Mouse (Mus musculus): ENCODE measurements around the gene Itgb3bp. TPM values are rescaled to one million over a fixed set of nuclear protein-coding genes. Genes with fewer than 3 reads are reported as not detected.

Itgb3bp gene
- total RNA-seq, 2 experiments from 2014 or later: 5.7 to 6.0 TPM

DNA sequence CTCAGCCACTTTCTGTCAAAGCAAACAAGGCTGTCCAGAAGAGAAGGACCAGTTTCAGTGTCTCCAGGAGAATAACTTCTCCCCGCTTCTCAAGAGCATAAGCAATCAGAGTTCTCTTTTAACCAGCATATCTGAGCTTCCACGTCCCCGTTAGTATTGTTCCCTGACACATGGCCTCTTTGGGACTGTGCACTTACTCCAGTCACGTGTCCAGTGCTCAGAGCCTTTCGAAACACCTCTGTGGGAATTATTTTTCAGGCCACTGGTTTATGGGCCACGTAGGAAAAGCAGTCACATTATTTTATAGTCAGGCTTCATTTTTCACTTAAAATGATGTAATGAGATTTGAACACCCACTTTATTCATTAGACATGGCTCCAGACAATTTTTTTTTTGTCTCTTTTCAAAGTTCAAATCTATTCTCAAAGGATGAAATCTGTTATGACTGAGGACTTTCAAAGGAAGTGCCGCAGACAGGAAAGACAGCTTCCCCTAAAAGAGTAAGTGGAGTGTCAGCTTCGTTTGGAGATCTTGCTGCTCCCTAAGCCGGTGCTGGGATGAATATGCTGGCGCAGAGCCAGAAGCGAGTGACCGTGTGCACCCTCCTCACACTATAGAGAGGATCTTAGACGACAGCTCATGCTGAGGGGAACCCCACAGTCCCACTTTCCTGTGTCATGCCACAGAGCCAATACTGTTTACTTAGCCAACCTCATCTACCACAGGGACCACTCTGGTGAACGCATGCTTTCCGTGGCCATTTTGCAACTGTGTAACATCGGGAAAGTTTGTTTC lies 10.3 kb upstream of the Itgb3bp start:
- intact Hi-C loops (cut with DNase I): loop anchor here (10.0 kb wide), 1 partner anchor 155 kb away; the partner anchor contains the start of gene Ror1

DNA sequence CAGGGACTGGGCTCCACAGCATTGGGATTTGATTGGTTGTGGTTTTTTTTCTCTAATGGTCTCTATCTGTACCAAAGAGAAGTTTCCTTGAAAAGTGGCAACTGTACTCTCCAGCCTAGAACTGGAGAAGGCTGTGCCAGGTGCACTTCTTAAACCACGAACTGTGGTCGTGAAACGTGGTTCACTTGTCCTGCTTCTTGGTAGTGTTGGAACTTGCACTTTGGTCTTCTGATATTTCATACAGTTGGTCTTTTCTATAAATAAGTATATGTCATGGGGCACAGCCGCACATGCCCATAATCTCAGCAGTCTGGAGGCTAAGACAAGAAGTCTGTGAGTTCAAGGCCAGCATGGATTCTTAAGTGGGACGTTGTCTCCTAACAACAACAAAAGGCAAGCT lies 6.7 kb upstream of the Itgb3bp start:
- intact Hi-C loops (cut with DNase I): no loop called here
- no peak for DNase-seq

More for the DNA sequence above, 10.3 kb upstream of the Itgb3bp start:
- DNase-seq: no peak

DNA sequence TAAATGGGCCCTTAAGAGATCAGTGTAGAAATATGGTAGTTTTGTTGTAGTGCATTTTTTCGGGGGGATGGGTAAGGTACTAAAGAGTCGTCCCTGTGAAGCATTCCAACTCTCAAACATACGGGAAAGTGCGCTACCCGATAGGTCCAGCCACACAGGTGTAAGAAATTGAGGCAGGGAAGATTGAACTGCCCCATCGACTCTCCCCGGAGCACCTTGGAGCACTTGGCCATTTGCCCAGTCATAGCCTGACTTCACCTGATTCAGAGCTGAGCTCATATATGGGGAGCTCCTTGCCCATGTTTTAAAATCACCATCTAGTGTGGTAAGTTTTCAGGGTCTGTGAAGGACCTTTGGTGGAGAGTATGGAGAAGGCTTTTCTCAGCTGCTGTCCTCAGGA lies 5.2 kb upstream of the Itgb3bp start:
- intact Hi-C loops (cut with DNase I): no loop called here
- no peak for DNase-seq

DNA sequence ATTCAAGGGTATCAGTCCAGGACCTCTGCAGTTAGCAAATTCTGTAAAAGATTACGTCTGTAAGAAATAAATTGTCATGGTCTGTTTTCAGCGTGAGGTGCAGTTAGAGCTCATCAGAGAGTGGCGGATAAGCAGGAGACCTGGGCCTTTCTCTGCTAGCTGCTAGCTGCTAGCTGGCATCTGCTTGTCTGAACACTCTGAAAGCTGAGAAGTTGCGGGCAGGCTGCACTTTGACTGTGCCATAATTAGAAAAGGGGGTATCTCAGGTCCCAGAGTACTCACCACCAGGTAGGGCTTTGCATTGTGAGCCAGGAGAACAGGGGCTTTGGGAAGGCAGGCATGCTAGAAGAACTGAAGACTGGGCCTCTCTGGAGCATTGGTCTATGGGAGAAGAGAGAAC lies 2.2 kb upstream of the Itgb3bp start:
- intact Hi-C loops (cut with DNase I): no loop called here
- DNase-seq: no peak

DNA sequence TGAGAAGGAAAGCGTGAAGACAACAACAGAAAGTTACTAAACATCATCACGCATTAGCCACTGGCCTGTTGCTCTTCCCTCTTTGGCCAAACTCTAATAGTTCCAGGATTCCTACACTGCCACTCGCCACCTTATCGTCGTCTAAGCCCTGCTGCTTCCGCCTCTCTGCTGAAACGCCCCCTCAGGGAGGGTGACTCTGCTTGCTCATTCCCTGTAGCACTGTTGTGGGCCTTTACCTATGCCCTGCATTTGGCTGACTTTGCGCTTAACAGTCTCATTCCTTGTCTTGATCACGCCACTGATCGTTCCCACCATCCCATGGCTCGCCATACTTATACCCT lies 1.6 kb upstream of the Itgb3bp start:
- intact Hi-C loops (cut with DNase I): no loop called here
- DNase-seq: no peak

DNA sequence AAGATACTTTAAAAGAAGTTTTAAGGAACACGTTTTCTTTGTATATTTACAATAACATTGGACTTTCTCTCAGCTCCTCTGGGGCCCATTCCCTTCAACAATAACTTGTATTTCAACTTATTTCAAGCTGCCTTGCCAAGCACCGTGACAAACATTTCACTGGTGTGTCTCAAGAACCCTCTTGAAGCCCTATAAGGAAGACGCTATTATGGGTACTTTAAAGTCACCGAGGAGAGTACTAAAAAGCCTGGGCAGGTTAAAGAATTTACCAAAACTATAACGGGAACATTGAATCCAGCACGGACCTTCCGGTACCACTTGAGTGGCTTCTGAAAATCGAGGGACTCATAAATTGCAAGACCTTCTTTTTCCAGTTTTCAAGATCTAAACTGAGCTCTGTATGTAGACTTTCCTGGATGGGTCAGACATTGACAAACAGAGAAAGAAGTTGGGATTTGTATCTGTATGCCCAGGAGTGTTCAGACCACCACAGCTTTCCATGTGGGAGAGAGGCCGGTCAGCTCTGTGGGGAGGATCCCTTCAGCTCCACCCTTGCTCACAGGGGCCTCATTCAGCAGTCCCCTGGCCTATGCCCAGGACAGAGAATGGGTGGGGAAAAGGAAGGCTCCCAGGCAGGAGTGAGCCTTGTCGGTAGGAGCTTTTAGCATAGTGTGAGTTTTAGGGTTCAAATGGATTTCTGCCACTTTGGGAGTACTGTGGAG lies 1.1 kb upstream of the Itgb3bp start:
- intact Hi-C loops (cut with DNase I): no loop called here
- DNase-seq: peak in 1 of 2 experiments; percentile 32

DNA sequence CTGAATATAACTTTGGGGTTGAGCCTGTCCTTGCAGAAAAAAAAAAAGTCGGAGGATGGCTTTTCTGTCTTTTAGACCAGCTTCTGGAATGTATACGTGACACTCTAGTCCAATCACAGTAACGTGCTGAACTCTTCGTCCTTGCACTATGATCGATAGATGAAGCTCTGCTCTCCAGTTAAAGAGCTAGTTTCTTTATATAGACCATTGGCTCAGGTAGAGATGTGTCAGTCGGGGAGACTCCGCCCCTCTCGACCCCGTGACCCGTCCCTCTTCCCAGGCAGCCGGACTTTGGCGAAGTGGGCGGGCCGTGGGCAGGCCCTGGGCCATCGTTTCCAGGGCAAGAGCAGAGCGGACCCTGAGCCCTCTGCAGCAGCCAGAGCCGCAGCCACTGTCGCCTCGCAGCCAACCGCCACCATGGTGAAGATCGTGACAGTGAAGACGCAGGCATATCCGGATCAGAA lies 432 bp downstream of the Itgb3bp start, which contains the start of gene Pgm1:
Gene Pgm1 (plus strand): TSS at position 266 of the 464 bp plus-strand sequence.
- intact Hi-C loops (cut with DNase I): no loop called here
- DNase-seq: peak; percentile 86 to 87

DNA sequence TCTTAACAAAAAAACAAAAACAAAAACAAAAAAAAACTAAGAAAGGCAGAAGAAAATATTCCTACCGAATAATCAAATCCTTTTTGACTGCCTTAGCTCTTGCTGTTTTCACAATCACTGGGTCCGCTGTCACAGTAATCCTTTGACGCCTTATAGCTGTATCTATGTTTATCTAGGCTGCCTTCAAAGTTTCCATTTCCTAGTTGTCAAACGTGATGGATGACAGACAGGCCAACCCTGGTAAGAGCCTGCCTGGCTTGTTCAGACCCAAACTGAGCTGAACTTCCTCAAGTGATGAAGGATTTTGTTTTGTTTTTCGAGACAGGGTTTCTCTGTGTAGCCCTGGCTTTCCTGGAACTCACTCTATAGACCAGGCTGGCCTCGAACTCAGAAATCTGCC lies 1.1 kb downstream of the Itgb3bp start:
- intact Hi-C loops (cut with DNase I): no loop called here
- DNase-seq: no peak

DNA sequence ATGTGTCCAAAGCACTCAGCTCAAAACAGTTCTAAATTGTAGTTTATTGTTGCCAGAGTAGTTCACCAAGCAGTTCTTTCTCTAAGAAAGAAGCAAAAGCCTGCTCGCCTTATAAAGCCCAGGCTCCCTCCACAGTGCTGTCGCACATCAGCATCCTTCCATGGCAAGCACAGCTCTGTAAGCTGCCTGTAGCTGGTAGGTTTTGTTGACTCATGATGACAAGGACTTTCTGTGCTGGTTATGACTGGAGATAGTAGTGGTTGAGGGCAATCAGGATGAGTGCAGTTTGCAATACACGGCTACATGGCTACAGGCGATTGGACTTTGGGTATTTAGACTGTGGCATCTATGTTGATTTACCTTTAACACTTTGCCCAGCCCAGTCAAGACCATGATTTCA lies 3.2 kb downstream of the Itgb3bp start:
- no peak for DNase-seq
- intact Hi-C loops (cut with DNase I): no loop called here

DNA sequence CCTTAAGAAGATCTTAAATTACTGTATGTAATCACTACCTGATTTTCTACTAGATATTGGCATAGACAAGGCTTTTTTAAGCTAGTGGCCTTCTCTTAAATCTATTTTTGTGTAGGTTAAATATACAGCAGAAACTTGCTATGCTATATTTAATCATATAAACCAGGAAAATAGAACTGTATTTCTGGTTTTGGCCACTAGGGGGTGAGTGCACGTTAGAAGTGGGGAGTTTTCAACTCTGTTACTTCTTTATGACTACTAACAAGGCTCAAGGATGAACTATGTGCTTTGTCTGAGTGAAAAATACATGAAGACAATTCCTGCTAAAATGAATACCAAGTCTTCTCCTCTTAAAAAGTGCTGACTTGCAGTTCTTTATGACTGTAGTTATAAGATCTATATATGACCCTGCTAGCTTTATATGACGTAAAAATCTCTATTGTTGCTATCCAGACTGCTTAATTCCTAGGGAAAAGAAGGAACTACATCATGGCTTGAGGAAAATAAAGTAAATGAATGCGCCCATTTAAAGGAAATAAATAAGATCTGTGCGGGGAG lies 15.6 kb downstream of the Itgb3bp start:
- intact Hi-C loops (cut with DNase I): no loop called here
- no peak for DNase-seq

DNA sequence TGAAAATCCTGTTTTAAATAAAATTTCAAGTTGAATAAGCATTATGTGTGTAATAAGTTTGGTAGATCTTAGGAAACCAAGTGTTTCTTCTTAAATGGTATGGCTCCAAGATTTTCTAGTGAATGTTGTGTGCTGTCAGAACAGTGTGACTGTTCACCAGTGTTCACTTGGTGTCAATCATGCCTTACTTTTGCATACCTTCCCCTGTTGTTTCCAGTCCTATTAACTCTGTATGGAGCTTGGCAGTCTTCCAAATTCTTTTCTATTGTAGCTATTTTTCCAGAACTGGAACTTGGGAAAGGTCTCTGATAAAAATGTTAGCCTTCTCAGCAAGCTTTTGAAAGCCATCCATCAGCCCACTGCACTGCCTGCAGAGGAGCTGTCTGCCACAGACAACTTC lies 47.2 kb downstream of the Itgb3bp start:
- no peak for DNase-seq
- intact Hi-C loops (cut with DNase I): no loop called here

DNA sequence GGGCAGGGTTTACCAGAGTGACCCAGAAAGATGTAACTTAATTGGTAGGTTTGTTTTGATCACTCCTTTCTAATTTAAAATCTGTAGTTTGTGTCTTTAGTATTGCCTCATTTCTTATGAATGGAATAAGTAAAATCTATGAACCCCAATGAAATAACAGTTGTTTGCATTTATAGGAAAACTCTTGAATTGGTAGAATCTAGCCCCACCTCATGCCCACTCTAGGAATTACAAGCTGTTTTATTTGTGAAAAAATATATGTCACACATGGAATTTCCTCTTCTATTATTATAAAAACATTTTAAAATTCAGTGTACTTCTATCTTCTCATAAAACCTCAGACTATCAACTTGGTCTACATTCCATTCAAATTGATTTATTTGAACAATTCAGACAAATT lies 47.7 kb downstream of the Itgb3bp start:
- DNase-seq: peak in 1 of 2 experiments; percentile 2

DNA sequence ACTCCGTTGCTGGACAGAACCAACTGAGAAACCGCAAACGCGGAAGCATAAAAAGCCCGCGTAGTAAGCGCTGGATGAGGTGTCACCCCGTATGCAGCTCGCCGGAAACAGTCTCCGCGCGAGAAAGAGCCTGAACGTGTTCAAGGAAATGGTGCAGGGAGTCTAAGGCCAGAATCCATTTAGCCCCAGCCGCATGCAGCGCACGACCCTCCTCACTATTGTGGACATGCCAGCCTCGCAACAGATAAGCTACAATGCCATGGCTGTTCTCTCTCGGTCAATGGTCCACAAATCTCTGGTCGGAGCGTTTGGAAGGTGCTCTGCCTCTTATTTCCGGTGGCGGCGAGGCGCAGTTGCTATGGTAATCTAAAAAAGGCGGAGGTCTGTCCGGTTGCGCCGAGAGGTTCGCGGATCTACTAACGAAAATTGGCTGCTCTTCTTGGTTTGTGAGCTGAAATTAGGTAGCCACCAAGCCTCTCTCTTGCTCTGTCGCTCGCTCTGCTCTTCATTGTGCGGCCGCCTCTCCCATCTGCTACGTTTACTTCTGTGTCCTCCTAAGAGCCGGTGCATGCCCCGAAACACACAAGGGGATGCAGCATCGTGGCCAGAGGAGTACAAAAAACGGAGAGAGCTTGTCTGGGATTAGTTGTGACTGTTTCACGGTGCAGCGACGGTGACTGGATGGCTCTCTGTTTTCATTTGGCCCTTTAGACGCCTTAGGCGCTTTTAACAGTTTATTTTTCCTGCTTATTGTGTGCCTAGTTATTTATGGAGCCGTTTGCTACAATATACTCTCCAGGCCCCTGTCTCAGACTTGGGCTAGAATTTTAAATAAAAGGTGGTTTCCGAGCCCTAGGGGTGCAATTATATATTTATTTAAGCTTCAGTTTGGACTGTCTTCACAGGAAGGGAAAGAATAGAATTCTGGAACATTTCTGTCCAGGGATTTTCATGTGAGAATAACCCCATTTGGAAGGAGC lies 100.2 kb downstream of the Itgb3bp start, which contains the start of gene Efcab7:
Gene Efcab7 (plus strand): TSS at position 105 of the 980 bp plus-strand sequence.
- intact Hi-C loops (cut with DNase I): no loop called here

More for the DNA sequence above, 47.7 kb downstream of the Itgb3bp start:
- intact Hi-C loops (cut with DNase I): no loop called here

DNA sequence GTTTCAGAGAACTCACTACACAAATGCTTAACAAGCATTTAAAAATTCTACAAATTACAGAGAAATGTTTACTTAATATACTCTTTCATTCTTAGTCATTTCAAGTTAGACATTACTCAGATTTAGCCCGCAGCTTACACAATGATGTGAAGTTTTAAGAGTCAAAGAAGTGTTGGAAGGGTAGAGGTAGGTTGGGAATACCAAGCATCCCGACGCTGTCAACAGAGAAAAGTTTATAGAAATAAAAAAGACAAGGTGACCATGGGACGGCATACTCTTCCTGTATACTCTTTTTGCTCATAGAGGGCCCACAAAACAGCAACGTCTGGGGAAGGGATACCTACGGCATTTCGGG lies 100.9 kb downstream of the Itgb3bp start:
- intact Hi-C loops (cut with DNase I): no loop called here
- no peak for DNase-seq

More for the DNA sequence above, 100.2 kb downstream of the Itgb3bp start, which contains the start of gene Efcab7:
- peak; percentile 77 to 88 for DNase-seq

DNA sequence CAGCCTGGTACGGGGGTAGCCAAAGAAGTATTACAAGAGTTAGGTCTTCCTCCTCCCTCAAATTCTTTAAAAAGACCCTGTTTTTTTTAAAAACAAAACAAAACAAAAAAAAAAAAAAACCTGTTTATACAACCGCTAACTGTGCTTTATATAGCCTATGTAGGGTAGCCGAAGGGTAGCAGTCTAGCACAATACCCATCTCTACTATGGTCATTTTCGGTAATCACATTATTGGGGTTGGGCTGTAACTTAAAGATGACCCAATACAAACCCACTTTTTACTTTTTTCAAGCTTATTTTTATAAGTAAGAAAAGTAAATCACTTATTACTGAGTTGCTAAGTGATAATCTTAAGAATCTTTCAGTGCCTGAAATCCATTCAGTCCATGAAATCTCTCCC lies 101.3 kb downstream of the Itgb3bp start:
- DNase-seq: no peak
- intact Hi-C loops (cut with DNase I): no loop called here

DNA sequence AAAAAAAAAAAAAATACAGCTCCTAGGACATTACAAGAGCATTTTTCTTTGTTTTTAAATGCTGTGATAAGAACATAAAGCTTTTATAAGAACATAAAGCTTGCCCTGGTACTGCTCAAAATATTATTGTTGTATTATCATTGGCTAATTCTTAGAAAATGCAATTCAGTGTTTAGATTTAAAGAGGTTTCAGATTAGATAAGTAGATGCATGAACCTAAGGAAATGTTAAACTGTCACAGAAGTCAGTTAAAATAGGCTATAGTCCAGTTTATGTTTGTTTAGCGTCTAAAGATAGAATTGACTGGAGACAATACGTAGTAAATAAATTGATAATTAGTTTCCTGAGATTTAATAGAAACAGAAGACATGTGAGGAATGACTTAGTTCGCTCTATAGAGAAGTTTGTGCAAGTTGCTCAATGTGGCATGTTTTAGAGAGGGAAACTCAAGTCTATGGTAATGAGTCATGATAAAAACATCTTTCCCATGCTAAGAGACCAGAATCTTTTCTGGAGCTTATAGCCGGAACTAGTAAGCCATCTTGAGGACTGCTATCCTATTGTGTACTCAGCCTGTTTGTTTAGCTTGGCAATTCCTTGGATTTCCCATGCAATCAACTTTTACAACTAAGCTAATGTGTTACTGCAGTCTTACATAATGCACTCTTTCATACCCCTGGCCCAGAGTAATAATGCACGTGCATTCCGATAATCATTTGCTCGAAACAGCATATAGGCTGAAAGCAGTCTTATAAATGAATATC lies 112.7 kb downstream of the Itgb3bp start:
- no peak for DNase-seq
- intact Hi-C loops (cut with DNase I): no loop called here

DNA sequence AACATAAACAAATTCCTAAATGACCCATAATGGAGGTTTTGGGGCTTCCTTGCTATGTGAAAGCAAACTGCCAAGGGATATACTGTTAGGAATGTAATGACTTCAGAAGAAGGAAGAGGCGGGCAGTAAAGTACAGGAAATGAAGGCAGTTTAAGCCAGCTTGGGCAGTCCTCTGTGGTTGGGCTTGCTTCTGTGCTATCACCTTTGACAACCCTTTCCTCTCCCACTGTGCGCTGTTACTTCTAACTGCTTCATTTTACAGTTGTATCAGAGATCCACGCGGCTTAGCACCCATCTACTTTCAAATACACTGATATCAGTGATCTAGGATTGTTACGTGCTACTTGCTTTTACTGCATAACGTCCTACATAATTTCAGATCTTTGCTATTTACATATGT lies 137.2 kb downstream of the Itgb3bp start:
- intact Hi-C loops (cut with DNase I): no loop called here

DNA sequence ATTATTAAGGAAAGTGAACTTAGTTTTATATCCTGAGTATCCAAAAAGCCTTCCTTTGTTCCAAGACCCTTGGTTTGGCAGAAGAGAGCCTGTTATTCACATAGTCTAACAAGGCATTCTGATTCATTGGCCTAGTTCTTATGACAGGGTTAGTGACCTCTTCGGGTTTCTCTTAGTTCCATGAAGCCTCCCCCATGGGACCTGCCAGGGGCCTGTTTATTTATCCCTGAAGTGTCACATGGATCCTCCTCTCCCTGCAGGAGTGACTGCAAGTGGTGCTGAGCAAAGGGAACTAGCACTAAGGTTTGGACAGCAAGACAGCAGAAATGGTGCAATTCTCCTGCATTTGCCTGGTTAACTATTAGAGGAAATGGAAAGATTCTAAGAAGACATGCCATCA lies 156.6 kb downstream of the Itgb3bp start:
- intact Hi-C loops (cut with DNase I): no loop called here
- DNase-seq: no peak

More for the DNA sequence above, 137.2 kb downstream of the Itgb3bp start:
- DNase-seq: no peak

DNA sequence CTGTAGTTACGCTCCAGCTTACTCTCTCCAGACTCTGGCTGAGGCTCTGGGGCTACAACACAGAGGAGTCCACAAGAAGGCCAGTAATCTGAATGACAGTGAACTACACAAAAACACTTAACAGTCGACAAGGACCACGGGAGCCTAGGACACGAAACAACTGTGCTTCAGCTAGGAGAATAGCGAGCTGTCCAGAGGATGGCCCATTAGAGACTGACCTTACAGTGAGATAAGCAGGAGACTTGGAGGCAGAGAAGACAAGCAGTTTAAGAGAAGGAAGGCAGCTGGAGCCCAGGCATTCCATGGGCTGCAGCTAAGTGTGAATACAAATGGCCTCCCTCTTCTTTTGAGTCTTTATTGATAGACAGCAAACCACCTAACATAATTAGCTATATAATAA lies 159.1 kb downstream of the Itgb3bp start:
- intact Hi-C loops (cut with DNase I): no loop called here
- DNase-seq: no peak
